Mouse (Mus musculus) kidney, postnatal 4 days (tissue): ENCODE data around the gene Trim15.

Experiments
- DNase-seq, 2 experiments: peaks; one replicate each; pipeline ENCODE4 v3.0.0; 2021; ENCODE audit warnings: mixed read lengths in 2 of 2

Gene Trim15

GRCm38 (mm10) chr17:36869284-36869954 is 2.4 kb upstream of the Trim15 start, which contains the start of gene Trim10:
Gene Trim10, plus strand, starts transcription at chr17:36869574.
- DNase-seq, result no peak

GRCm38 (mm10) chr17:36868836-36869235 is 1.8 kb upstream of the Trim15 start:
- DNase-seq, result no peak

- no peak for DNase-seq
These were observed 5.3 kb downstream of the Trim15 start for GRCm38 (mm10) chr17:36861680-36862079.

GRCm38 (mm10) chr17:36858181-36858580 is 8.8 kb downstream of the Trim15 start:
- no peak for DNase-seq

- DNase-seq, result no peak
These were observed 10.8 kb downstream of the Trim15 start for GRCm38 (mm10) chr17:36856236-36856635.

- no peak for DNase-seq
These were observed 11.5 kb downstream of the Trim15 start for GRCm38 (mm10) chr17:36855484-36855883.

- DNase-seq, result no peak
These were observed 15.4 kb downstream of the Trim15 start for GRCm38 (mm10) chr17:36851627-36852026.

- peak in 1 of 2 experiments; percentile 27 for DNase-seq
These were observed 15.8 kb downstream of the Trim15 start for GRCm38 (mm10) chr17:36851200-36851599.

GRCm38 (mm10) chr17:36849992-36850391 is 17.0 kb downstream of the Trim15 start:
- no peak for DNase-seq

- DNase-seq, result no peak
These were observed 18.1 kb downstream of the Trim15 start for GRCm38 (mm10) chr17:36848911-36849310.

GRCm38 (mm10) chr17:36844725-36845124 is 22.3 kb downstream of the Trim15 start:
- no peak for DNase-seq

- DNase-seq, result no peak
These were observed 22.7 kb downstream of the Trim15 start for GRCm38 (mm10) chr17:36844286-36844719.

- no peak for DNase-seq
These were observed 23.3 kb downstream of the Trim15 start for GRCm38 (mm10) chr17:36843696-36844095.

- DNase-seq, result no peak
These were observed 26.0 kb downstream of the Trim15 start for GRCm38 (mm10) chr17:36840961-36841445.

GRCm38 (mm10) chr17:36839931-36840330 is 27.1 kb downstream of the Trim15 start:
- DNase-seq, result no peak

GRCm38 (mm10) chr17:36839001-36839400 is 28.0 kb downstream of the Trim15 start:
- DNase-seq, result no peak

- peak; percentile 96 to 97 for DNase-seq
These were observed 29.9 kb downstream of the Trim15 start, which contains the start of gene Trim26 for GRCm38 (mm10) chr17:36836874-36837647. Gene Trim26, plus strand, starts transcription at chr17:36837134.

- DNase-seq, result no peak
These were observed 30.6 kb downstream of the Trim15 start for GRCm38 (mm10) chr17:36836427-36836812.

- peak; percentile 73 to 83 for DNase-seq
These were observed 31.2 kb downstream of the Trim15 start for GRCm38 (mm10) chr17:36835591-36836426.

GRCm38 (mm10) chr17:36832694-36833093 is 34.3 kb downstream of the Trim15 start:
- no peak for DNase-seq

GRCm38 (mm10) chr17:36830470-36830869 is 36.5 kb downstream of the Trim15 start:
- DNase-seq, result no peak

GRCm38 (mm10) chr17:36828488-36828887 is 38.5 kb downstream of the Trim15 start:
- DNase-seq, result no peak

- peak; percentile 86 to 92 for DNase-seq
These were observed 41.0 kb downstream of the Trim15 start for GRCm38 (mm10) chr17:36826002-36826401.
